Mouse (Mus musculus): ENCODE measurements at regions not wholly inside any gene's neighbourhood (a gene's known extent, or its start where the extent isn't known, plus 50 kb on each side); places are given as distances from the start of the nearest gene placed in this dataset.
"Not testable (repeated sequence)": the region's sequence is repeated elsewhere in the genome, so short reads cannot be mapped to it uniquely, and the experiment has no call there.

DNA sequence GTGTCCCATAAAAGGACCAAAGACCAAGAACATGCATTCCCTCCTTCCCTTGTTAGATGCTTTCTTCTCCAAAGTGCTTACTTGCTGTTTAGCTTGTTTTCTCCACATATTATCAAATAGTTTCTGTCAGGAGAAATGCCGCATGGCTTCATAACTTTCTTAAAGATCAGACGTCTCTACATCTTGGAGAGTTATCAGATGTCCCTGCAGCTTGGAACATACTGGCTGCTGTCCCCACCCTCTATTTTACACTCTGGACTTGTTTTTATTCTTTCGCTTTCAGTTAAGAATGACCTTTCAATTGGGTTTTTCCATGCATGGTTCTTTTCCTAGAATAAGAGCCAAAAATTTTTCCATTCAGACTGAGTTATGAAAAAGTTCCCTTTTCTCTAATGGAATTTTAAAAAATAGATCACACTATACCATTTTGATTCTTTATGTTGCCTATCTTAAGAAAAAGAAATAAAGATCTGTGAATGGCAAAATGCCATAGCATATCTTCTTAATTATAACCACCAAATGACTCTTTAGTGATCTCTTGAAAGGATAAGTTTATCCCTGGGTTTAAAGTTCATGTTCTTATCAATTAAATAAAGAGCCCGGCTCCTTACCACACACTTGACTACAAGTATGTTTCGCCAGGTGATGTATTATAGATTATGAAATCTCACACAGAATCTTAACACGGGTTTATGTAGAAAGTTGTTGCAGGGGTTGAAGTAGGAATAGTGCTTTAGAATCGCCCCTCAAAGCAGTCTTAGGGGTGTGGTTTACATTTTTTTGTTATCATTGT lies 232.1 kb downstream of the Nfkbiz start:
- CTCF ChIA-PET, result no interaction called here
- POLR2A ChIA-PET, result interaction anchor here in 1 of 4 experiments (0.6 kb wide), 1 partner anchor 748 kb away, joined by 4 read pairs; no protein-coding TSS in a partner anchor

DNA sequence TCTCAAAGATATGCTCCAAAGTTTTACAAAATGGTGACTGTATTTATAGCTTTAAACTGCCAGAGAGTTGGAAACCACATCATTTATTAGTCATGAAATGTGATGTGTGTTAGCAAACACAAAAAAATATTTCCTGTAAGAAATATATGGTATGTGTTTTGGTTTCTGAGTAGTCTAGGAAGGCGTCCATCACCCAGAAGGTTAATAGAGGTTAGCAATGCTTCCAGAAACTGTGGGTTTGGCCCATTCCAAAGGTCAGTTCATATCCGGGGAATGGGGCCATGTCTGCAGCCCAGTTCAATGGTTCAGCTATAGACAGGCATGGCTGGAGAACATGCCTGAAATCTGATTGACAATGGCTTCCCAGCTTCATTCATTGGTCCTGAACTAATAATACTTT lies 235.1 kb downstream of the Nfkbiz start:
- ChIA-PET POLR2A (interaction anchor here in 1 of 4 experiments (0.6 kb wide), 1 partner anchor 28 kb away, joined by 3 read pairs; no protein-coding TSS in a partner anchor), CTCF (no interaction called here)

DNA sequence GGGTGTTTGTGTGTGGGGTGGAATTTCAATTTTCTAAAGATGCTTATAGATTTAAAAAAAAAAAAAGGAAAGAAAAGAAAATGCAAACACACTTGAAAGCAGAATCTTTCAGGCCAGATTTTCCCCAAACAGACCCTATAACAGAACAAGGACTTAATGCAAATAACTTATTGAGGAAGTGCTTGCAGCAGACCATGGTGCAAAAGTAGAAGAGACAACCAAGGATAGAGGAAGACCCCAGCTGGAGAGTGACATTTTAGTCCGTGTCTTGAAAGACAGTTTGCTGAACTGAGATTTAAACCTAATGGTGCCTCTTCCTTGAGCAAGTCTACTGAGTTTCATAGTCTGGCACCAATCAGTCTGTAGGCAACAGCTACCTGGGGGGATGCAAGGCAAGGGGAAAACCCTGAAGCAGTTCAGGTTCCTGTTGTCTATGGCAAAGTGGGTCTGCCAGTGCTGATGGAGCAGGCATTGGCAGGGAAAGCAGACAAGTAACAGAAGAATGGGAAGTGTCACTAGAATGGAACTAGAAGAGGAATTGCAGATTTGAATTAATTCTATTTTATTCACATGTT lies 249.2 kb downstream of the Nfkbiz start:
- ChIA-PET POLR2A (no interaction called here), CTCF (no interaction called here)

DNA sequence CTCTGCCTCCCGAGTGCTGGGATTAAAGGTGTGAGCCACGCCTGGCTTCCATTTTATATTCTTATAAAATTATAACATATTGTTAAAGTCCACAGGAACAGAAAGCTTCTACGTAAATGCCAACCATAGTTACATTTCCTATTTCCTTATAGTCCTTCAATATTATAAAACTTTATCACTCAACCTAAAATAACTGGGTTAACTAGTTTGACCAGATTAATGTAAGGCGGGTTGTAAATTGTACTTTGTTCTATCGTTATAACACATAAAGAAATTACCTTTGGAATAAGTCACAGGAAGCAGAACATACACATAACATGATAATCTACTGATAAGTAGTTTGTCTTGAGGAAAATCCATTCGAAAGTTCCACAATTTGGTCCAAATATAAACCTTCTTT lies 251.6 kb downstream of the Nfkbiz start:
- POLR2A ChIA-PET, result interaction anchor here in 1 of 4 experiments (0.7 kb wide), 1 partner anchor 200 kb away, joined by 3 read pairs; no protein-coding TSS in a partner anchor
- CTCF ChIA-PET, result no interaction called here

DNA sequence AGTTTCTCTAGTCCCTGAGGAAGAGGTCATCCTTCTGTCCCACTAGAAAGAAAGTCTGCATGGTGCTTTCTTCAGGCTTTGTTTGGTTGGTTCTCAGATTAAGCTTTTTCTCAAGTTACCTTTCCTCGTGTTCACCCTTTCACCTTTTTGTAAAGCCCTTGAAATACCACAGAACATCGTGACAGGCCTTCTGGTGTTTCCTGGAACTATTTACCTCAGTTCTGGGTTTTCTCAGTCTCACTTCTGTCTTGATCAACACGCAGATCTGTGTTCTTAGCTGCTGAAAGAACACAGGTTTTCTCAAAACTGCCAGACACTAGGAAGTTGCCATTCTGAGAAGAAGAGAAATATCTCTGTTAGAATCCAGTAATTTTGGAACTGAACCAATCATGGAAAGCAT lies 255.8 kb downstream of the Nfkbiz start:
- POLR2A ChIA-PET, result no interaction called here
- CTCF ChIA-PET, result no interaction called here

DNA sequence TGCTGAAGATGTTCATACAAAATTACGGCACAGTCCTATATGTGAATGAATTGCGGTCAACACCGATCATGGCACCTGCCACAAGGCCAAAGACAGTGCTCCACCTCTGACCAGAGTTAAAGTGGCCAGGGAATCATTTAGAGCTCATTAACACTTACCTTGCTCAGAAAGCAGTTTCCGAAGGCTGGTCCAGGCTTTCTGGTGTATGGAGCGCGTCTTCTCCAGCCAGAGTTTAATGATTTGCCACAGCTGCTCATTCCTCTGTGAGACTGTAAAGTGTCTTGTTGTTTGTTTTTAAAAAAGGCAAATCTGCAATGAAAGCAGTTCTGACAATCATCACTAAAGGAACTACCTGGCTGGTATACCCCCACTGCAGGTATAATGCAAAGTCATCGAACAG lies 256.7 kb downstream of the Nfkbiz start:
- CTCF ChIA-PET, result no interaction called here

DNA sequence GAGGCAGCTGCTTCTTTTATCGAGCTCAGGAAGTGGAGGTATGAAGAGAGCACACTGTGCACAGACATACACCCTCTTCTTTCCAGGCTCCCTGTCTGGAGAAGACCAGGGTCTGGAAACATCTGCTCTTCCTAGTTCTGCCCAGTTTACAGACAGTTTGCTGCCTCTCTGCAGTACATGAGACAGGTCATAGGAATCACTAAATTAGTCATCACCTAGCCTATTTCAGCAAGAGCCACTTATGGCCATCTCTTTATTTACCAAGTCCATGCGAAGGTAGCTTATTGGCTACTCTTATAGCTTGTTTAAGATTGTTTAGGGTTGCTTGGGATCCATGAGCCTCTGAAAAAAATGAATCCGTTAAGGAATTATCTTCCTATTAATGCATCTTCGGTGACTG lies 257.9 kb downstream of the Nfkbiz start:
- POLR2A ChIA-PET, result no interaction called here
- CTCF ChIA-PET, result no interaction called here

More for the DNA sequence above, 256.7 kb downstream of the Nfkbiz start:
- POLR2A ChIA-PET, result no interaction called here

DNA sequence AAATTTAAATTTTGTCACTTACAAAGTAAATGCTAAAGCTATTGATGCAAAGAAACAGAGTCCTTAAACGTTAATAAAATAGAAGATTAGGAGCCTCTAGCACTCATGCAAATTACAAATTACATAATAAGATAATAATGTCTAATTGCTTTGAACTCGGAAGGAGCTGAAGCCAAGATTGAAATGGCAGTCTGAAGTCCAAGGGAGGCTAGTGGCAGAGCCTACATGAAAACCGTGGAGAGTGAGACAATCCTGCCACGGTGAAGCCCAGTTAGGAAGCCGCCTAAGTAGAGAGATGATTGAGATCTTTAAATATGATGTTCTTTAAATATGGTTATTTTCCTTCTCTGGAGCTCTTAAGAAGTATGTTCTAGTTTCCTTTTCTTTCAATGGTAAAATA lies 260.0 kb downstream of the Nfkbiz start:
- POLR2A ChIA-PET, result no interaction called here
- CTCF ChIA-PET, result no interaction called here

DNA sequence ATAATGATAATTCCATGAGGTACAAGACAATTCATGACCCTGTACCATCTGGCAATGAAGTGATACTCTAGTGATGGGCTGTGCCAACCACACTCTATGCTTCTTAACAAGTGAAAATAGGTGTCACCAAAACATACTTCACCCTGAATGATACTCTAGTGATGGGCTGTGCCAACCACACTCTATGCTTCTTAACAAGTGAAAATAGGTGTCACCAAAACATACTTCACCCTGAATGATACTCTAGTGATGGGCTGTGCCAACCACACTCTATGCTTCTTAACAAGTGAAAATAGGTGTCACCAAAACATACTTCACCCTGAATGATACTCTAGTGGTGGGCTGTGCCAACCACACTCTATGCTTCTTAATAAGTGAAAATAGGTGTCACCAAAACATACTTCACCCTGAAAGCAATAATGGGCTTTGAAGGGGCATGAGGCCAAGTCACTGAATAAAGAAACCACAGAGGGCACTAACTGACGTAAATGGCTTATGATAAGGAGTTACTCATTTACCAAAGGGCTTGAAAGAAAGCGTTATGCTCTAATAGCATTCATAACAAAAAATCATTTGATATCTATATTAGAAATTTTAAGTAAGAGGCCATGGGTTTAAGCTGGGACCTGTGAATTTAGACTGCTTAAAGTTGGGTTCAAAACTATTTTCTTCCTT lies 263.0 kb downstream of the Nfkbiz start:
- CTCF ChIA-PET, POLR2A ChIA-PET: not testable (repeated sequence)

DNA sequence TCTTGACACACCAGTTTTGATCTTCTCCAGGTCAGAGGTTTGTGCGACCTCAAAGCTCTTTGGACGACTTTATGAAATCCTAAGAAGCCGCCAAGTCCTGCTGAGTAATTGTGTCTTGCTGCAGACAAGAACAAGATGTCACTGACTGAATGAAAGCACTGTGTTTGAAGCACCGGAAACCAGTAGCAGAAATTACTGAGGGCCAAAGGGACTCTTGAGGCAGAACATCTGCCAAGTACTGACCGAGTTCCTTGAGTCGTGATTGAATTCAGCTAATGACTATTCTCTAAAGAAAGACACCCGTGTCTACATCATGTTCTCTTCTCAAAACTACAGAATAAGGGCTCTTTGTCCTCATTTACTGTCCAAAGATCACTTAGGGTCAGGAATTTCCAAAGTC lies 267.6 kb downstream of the Nfkbiz start:
- CTCF ChIA-PET, result no interaction called here
- POLR2A ChIA-PET, result no interaction called here

DNA sequence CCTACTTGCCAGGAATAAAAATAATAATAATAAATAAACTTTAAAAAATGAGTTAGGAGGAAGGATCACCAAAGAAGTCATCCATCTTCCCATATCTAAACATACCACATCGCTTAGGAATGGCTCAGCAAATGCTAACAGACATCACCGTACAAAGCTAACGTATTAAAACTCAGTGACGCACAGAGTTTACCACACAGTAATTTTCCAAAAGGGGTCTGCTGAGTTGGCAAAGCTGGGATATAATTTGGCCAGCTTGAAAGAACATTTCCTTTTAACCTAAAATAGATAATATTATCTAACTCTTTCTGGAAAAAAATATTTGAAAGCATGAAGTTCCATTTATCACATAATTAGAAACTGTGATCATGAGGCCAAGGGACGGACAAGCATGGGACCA lies 268.6 kb downstream of the Nfkbiz start:
- CTCF ChIA-PET, result no interaction called here
- POLR2A ChIA-PET, result no interaction called here

DNA sequence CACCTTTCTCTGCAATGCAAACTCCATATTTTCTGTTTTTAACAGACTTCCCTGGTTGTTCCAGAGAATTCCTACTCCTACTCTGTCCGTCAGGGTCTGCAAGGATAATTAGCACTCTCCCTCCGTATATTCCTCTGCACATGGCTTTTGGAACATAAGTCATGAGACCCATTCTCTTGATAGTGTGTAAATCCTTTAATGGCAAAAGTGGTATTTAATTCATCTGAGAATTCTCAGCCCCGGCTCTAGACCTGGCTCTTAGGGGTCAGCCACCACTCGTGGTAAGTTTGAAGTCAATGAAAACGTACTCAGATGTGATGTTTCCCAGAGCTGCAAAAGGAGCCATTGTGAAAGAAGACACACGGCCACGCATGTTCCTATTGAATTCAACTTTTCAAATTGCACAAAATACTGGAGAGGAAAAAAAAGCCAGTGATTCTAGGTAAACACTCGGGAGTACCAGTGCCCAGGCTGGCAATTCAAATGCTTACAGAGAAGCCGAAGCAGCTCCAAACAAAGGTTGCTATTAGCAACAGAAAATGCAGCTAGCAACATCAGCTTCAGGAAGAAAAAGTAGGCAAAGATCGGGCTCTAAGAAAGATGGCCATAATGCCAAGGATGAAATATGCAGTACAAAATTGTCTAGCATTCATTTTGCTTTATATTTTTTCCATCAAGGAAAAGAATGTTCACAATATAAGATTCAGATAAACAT lies 258.2 kb upstream of the Zpld1 start:
- ChIA-PET CTCF (no interaction called here), POLR2A (no interaction called here)

DNA sequence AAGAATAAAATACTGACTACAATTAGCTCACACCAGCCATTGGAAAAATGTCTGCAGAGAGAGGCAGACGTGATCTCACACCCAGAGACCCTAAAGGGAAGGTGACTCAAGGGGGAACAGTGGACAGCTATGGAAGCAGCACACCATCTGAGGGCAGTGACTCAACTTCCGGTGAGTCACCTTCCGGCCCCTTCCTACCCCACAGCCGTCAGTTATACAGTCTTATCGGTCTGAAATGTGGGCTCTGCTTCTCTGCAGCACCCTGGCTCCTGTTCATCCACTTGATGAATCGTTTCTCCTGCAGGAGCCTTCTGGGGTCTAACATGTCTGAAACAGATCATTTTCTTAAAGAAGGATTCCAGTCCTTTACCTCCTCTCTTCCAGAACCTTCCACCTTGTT lies 257.4 kb upstream of the Zpld1 start:
- ChIA-PET CTCF (no interaction called here), POLR2A (no interaction called here)

DNA sequence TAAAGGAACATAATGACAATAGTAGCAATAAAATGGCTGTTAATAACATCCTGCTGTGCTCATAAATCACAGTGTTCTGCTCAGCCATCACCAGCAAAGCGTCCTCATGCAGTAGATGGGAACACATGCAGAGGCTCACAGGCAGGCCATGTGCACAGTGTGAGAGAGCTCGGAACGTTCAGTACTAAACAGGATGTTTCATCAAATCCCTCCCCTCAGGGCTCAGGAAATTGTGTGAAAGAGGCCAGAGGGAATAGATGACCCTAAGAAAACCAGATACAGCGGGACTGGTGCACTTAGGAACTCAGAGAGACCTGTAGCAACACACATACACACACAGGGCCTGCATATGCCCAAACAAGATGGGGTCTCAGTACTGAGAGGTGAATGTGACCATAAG lies 256.1 kb upstream of the Zpld1 start:
- ChIA-PET CTCF (no interaction called here), POLR2A (no interaction called here)

DNA sequence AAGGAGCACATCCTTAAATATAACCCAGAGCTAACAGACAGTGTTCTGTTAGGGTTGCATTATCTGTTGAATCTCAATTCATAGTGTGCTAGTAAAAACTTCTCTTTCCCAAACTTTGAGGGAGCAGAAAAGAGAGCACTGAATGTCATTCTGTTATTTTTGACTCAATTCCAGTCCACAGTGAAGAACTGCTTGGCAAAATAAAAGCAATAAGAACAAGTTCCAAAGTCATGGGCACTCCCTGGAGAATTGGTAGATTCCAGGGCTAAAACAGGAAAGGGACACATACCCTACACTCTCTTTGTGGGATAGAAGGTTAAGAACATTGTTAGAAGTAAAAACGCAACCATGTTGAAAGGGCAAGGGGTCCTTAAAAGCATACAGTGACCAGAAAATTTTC lies 253.6 kb upstream of the Zpld1 start:
- ChIA-PET POLR2A (no interaction called here), CTCF (no interaction called here)

DNA sequence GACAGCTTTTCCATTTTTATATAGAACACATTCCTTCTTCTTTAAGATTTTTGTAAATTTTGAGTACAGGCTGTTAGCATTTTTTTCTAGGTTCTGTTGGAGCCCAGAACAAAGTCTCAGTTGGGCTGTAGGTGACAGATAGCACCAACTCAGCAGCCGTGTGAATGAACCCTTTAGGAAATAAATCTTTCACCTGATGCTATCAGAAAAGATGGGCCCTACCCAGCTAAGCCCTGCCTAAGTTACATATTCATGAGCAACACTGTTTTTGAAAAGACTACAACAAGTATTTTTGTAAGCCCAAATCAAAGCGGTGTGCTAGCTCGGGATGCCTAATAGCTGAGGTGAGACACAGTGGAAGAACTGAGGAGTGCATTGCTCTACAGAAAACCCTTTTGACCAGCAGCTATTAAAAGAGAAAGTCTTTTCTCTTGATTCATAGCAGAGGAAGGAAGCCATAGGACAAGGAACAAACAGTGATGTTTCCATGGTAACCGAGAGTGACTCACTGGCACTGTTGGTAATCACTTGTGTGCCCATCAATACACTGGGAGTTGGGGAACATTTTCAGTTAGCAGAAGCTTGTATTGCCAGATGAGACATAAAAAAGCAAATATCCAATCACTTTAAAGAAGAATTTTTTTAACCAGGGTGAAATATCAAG lies 253.0 kb upstream of the Zpld1 start:
- ChIA-PET POLR2A (no interaction called here), CTCF (no interaction called here)

DNA sequence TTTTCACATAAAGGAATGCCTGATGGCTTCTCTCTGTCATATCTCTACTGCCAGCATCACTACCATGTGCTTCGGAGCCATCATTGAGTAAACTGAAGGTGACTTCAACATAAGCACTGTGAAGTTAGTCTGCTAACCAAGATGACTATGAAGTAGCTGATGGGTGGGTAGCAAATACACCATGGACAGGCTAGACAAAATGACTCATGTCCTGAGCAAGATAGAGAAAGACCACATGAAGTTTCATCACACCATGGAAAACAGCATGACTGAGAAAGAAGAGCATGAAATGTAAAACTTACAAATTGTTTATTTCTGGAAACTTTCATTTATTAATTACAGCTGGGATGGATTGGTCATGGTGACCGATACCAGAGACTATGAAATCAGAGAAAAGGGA lies 249.3 kb upstream of the Zpld1 start:
- ChIA-PET CTCF (no interaction called here), POLR2A (no interaction called here)

DNA sequence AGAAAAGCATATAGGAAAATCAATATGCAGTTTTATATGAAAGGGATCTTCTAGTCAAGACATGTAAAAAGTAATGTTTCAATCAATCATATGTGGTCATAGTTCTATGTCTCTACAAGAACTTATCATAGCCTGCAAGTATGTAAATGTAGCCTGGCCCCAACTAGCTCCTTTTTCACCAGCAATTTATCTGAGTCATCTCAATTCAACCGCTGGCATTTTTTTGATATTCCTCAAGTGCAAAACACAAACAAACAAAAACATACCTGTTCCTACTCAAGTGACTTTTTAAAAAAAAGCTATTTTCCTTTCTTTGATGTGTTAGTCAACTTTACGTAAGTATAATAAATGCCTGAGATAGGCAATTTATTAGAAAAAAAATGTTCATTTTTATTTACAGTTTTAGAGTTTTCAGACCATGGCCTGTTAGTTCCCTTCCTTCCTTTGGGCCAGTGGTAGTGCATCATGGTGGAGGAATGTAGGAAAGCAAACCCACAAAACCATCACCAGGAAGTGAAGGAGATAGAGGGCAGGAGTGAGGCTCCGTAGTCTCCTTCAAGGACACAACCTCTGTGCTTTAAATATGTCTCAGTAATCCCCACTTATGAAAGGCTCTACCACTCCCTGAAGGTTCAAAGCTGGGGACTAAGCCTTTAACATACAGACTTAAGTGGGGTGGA lies 242.7 kb upstream of the Zpld1 start:
- ChIA-PET CTCF (interaction anchor here in 1 of 4 experiments (0.6 kb wide), 1 partner anchor 37 kb away, joined by 3 read pairs; no protein-coding TSS in a partner anchor), POLR2A (no interaction called here)

DNA sequence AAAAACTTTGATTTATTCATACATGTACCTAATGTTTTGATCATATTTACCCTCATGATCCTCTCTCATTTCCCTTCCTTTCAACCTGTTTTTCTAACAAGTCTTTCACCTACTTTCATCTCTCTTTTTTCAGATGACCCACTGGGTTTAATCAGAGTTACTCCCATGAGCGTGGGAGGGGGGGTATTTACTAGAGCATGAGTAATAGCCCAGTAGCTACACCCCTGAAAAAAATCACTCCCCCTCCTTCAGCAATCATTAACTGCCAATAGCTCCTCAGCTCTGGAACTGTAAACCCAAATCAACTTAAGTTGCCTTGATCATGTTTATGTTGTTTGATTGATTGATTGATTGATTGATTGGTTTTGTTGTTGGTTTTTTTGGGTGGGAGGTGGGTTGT lies 241.4 kb upstream of the Zpld1 start:
- CTCF ChIA-PET, result no interaction called here

DNA sequence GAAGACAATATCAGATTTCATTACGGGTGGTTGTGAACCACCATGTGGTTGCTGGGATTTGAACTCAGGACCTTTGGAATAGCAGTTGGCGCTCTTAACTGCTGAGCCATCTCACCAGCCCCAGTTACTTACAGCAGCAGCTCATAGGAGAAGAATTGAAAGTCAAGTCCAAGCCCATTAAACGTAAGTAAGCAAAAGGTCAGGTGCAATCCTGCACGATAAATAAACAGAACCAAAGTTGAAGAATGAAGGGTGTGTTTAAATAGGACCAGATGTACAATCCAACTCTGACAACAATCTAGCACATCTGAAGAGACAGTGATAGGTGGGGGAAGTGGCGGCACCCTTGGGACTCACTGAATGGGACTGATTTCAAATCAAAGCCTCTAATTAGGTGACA lies 239.8 kb upstream of the Zpld1 start:
- POLR2A ChIA-PET, result no interaction called here
- CTCF ChIA-PET, result no interaction called here

More for the DNA sequence above, 241.4 kb upstream of the Zpld1 start:
- POLR2A ChIA-PET, result no interaction called here
